Mouse (Mus musculus) CH12.LX (cell line): Measurements from ENCODE around the gene Lpcat1. TPM values are rescaled to one million over a fixed set of nuclear protein-coding genes. Genes with fewer than 3 reads are reported as not detected.

Experiments used
- DNase-seq: peaks from one replicate; pipeline ENCODE4 v3.0.0-alpha.2; 2013; ENCODE audit errors: extremely low read depth
- H3K27ac ChIP-seq: 2 replicates; pipeline ENCODE4 v1.5.1; 2012; ENCODE audit warnings: low read depth, mild to moderate bottlenecking, control low read depth, moderate library complexity; ENCODE audit not compliant: insufficient read depth
- H3K27me3 ChIP-seq: replicated peaks from 2 replicates; pipeline ENCODE3; 2012; ENCODE audit warnings: inconsistent platforms
- H3K36me3 ChIP-seq, 2 experiments: replicated peaks in 1 of 2; 2 replicates each; pipeline versions ENCODE3 to v1.6.1; 2012; ENCODE audit warnings: inconsistent platforms in 1 of 2, low read length in 1 of 2, mild to moderate bottlenecking in 1 of 2, mixed read lengths in 1 of 2, moderate library complexity in 1 of 2; ENCODE audit not compliant: control insufficient read depth in 1 of 2, insufficient read depth in 1 of 2
- H3K4me1 ChIP-seq, 2 experiments: 2 replicates each; pipeline ENCODE4 v1.6.1; 2012; ENCODE audit warnings: inconsistent platforms in 1 of 2, moderate library complexity in 1 of 2; ENCODE audit not compliant: insufficient read depth in 2 of 2, control insufficient read depth in 1 of 2
- H3K4me2 ChIP-seq: 2 replicates; pipeline ENCODE4 v1.6.1; 2012; ENCODE audit warnings: low read depth, mild to moderate bottlenecking, control low read depth; ENCODE audit not compliant: poor library complexity, insufficient read depth, severe bottlenecking
- H3K4me3 ChIP-seq, 3 experiments: fragments of 150-350 bp in 1 of 3; sonication (generic) in 1 of 3; replicated peaks in 1 of 3; 2 replicates each; pipeline versions ENCODE3 to v1.5.1; 2011 to 2012; ENCODE audit warnings: low read depth in 2 of 3, low read length in 2 of 3, mild to moderate bottlenecking in 2 of 3, moderate library complexity in 2 of 3, control low read depth in 1 of 3, improper control_type of control experiment in 1 of 3, inconsistent platforms in 1 of 3, mixed read lengths in 1 of 3; ENCODE audit not compliant: poor library complexity in 1 of 3
- H3K79me2 ChIP-seq: replicated peaks from 2 replicates; pipeline ENCODE4 v1.6.1; 2012; ENCODE audit warnings: mild to moderate bottlenecking, moderate library complexity; ENCODE audit not compliant: control insufficient read depth, poor library complexity, insufficient read depth, severe bottlenecking; ENCODE audit errors: extremely low read depth
- H3K9ac ChIP-seq: 2 replicates; pipeline ENCODE4 v1.6.1; 2012; ENCODE audit warnings: low read depth, mild to moderate bottlenecking, control low read depth, moderate library complexity; ENCODE audit not compliant: insufficient read depth
- H3K9me3 ChIP-seq: replicated peaks from 2 replicates; pipeline ENCODE3; 2012; ENCODE audit warnings: low read length, inconsistent platforms, mixed read lengths
- BHLHE40 ChIP-seq: IDR thresholded peaks from 2 replicates; pipeline ENCODE4 v1.6.1; 2011; ENCODE audit warnings: mild to moderate bottlenecking, low read depth, low read length, improper control_type of control experiment
- CTCF ChIP-seq, 2 experiments: IDR thresholded peaks in 1 of 2; conservative IDR thresholded peaks in 1 of 2; 2 replicates each; pipeline ENCODE4 v1.5.1; 2011 to 2012; ENCODE audit warnings: low read depth in 2 of 2, low read length in 2 of 2, improper control_type of control experiment in 1 of 2, inconsistent platforms in 1 of 2, mild to moderate bottlenecking in 1 of 2, moderate library complexity in 1 of 2
- ELF1 ChIP-seq: IDR thresholded peaks from 2 replicates; pipeline ENCODE4 v1.6.1; 2014; ENCODE audit warnings: low read depth, mild to moderate bottlenecking, inconsistent platforms, low read length, improper control_type of control experiment
- EP300 ChIP-seq: IDR thresholded peaks from 2 replicates; pipeline ENCODE4 v1.6.1; 2011; ENCODE audit warnings: low read length, improper control_type of control experiment
- ETS1 ChIP-seq: conservative IDR thresholded peaks from 2 replicates; pipeline ENCODE4 v1.6.1; 2012; ENCODE audit warnings: low read depth, mild to moderate bottlenecking, inconsistent platforms, low read length, improper control_type of control experiment, moderate library complexity
- GABPA ChIP-seq: IDR thresholded peaks from 2 replicates; pipeline ENCODE4 v1.6.1; 2012; ENCODE audit warnings: low read depth, low read length, improper control_type of control experiment, inconsistent platforms; ENCODE audit not compliant: insufficient replicate concordance
- MAZ ChIP-seq: IDR thresholded peaks from 2 replicates; pipeline ENCODE4 v1.6.1; 2012; ENCODE audit warnings: low read depth, mild to moderate bottlenecking, inconsistent platforms, low read length, improper control_type of control experiment, moderate library complexity
- POLR2A ChIP-seq: IDR thresholded peaks from 2 replicates; pipeline ENCODE4 v1.6.1; 2011; ENCODE audit warnings: low read depth, mild to moderate bottlenecking, improper control_type of control experiment, low read length
- RCOR1 ChIP-seq: conservative IDR thresholded peaks from 2 replicates; pipeline ENCODE4 v1.6.1; 2012; ENCODE audit warnings: low read depth, mild to moderate bottlenecking, inconsistent platforms, low read length, improper control_type of control experiment
- SIN3A ChIP-seq: IDR thresholded peaks from 2 replicates; pipeline ENCODE4 v1.6.1; 2012; ENCODE audit warnings: low read length, improper control_type of control experiment, inconsistent platforms
- ZKSCAN1 ChIP-seq: IDR thresholded peaks from 2 replicates; pipeline ENCODE4 v1.6.1; 2012; ENCODE audit warnings: low read depth, inconsistent platforms, low read length, improper control_type of control experiment, borderline replicate concordance
- ZNF384 ChIP-seq: IDR thresholded peaks from 2 replicates; pipeline ENCODE4 v1.6.1; 2012; ENCODE audit warnings: low read depth, low read length, improper control_type of control experiment, inconsistent platforms
- dilution Hi-C: fragments of 300-500 bp; cut with MboI; formaldehyde crosslinking; loops from 2 replicates; pipeline ENCODE4 v1.14.3; 2020; ENCODE audit warnings: low sequenced_read_pairs; ENCODE audit not compliant: extremely low pct_unique_long_range_greater_than_20kb, extremely low pct_ligation_motif_present
- in situ Hi-C: fragments of 300-500 bp; cut with MboI; formaldehyde crosslinking; loops from 3 replicates; pipeline ENCODE4 v1.14.3; 2019; ENCODE audit warnings: low sequenced_read_pairs, low pct_ligation_motif_present, low pct_unique_long_range_greater_than_20kb, mixed read lengths
- polyA plus RNA-seq: library from polyadenylated mRNA; unstranded; fragments of >175 nt; gene quantifications from 2 replicates; pipeline ENCODE4 v1.2.1, GENCODE M21; 2012; ENCODE audit warnings: low read depth; ENCODE audit not compliant: insufficient read length
- total RNA-seq, 2 experiments: library from RNA; depleted of rRNA; stranded (reverse); fragments of 300-350 nt in 1 of 2; fragments of >200 nt in 1 of 2; gene quantifications; 2 replicates each; pipeline ENCODE4 v1.2.3; 2012 to 2014

Gene Lpcat1
- total and polyA plus RNA-seq, 3 experiments = 22.6 to 36.9 (median 36.2) TPM

DNA sequence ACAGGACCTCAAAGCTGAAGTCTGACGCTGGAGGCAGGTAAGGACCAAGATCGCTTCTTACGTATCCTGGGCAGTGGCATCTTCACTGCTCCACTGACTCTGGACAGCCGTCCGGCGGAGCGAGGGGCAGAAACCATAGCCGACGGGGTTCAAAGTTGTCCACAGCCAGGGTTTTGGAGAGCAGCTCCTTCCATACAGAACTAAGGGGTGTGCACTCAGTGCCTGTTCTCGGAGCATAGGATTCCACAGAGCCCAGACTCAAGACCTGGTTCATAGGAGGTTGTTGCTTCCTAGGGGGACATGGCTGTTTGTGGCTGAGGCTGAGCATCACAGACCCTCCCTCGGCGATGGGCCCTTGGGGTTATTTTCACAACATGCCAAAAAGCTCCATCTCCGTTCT is 69.8 kb downstream of the Lpcat1 start:
- Histone ChIP-seq H3K27ac (no peak overlapping the region), H3K79me2 (no peaks in the 10 kb centered on the region)
- TF ChIP-seq MAZ (no peak), SIN3A (no peak)
- TF ChIP-seq, all 38 proteins: peak for 0
- Histone ChIP-seq H3K9ac (no peak overlapping the region), H3K27me3 (peaks cover 86% of the 10 kb centered on the region), H3K4me2 (peak overlapping the region; percentile 35), H3K4me1 (peaks cover 2 to 11% of the 10 kb centered on the region in 2 experiments; a peak in 2 of 4 replicates), H3K4me3 (no peak overlapping the region), H3K9me3 (no peaks in the 10 kb centered on the region), H3K36me3 (no peaks in the 10 kb centered on the region)
- in situ Hi-C loops = no loop called here
- dilution Hi-C loops = no loop called here
- DNase-seq = no peak

DNA sequence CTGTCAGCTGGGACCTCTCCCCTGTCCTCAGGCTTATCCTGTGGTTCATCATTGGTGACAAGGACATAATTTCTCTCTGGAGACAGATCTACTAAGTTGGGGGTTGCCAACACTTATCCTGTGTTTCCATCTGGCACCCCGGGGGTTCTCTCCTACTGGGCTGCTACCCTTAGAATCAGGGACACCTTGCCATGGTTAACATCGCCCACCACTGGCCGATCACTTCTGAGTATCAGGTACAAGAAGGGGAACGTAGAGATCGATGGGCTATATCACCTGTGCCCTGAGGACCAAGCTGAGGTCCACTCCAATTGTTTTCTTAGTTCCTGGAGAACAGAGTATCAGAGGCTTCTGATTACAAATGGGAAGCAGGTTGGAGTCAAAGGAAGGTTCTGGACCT is 97.2 kb downstream of the Lpcat1 start:
- no peak for TF ChIP-seq ZNF384
- no peak for TF ChIP-seq ETS1
- TF ChIP-seq BHLHE40 = no peak
- TF ChIP-seq ZKSCAN1 = no peak
- TF ChIP-seq POLR2A = no peak
- no peak for TF ChIP-seq SIN3A
- no peak for TF ChIP-seq RCOR1
- TF ChIP-seq EP300 = no peak
- TF ChIP-seq CTCF (conservative IDR thresholded peaks at IDR 0.05 in 1 of 2, IDR thresholded peaks at IDR 0.05 in 1 of 2; ENCODE audit: low read depth in 2 of 2, low read length in 2 of 2) = no peak
- TF ChIP-seq GABPA = no peak
- no peak for TF ChIP-seq ELF1
- Histone ChIP-seq H3K9me3 (no peaks in the 10 kb centered on the region), H3K4me3 (no peak overlapping the region), H3K36me3 (no peaks in the 10 kb centered on the region), H3K4me1 (no peaks in the 10 kb centered on the region), H3K27me3 (peaks cover 44% of the 10 kb centered on the region), H3K4me2 (no peak overlapping the region), H3K27ac (no peak overlapping the region), H3K9ac (no peak overlapping the region), H3K79me2 (no peaks in the 10 kb centered on the region)
- no peak for DNase-seq
- in situ Hi-C loops = no loop called here
- dilution Hi-C loops = no loop called here

Other genes with a start within 250 kb of the Lpcat1 start
- gene Irx4, start 206.7 kb upstream of the Lpcat1 start, total RNA-seq (2012; rRNA removed) = not detected in 2 replicates
- gene Irx4, start 206.7 kb upstream of the Lpcat1 start, total RNA-seq (2014; rRNA removed) = not detected in 2 replicates
- not detected in 2 replicates for gene Irx4, start 206.7 kb upstream of the Lpcat1 start, polyA plus RNA-seq
- 133 and 151 TPM in 2 replicates for gene Mrpl36, start 138.7 kb upstream of the Lpcat1 start, total RNA-seq (2012; rRNA removed)
- 206 and 220 TPM in 2 replicates for gene Mrpl36, start 138.7 kb upstream of the Lpcat1 start, total RNA-seq (2014; rRNA removed)
- 102 TPM in 2 replicates for gene Mrpl36, start 138.7 kb upstream of the Lpcat1 start, polyA plus RNA-seq
- gene Ndufs6, start 138.7 kb upstream of the Lpcat1 start, total RNA-seq (2012; rRNA removed) = 176 and 182 TPM in 2 replicates
- 165 and 172 TPM in 2 replicates for gene Ndufs6, start 138.7 kb upstream of the Lpcat1 start, total RNA-seq (2014; rRNA removed)
- gene Ndufs6, start 138.7 kb upstream of the Lpcat1 start, polyA plus RNA-seq = 190 and 200 TPM in 2 replicates
- not detected in 2 replicates for gene Slc6a3, start 69.5 kb downstream of the Lpcat1 start, total RNA-seq (2012; rRNA removed)
- gene Slc6a3, start 69.5 kb downstream of the Lpcat1 start, total RNA-seq (2014; rRNA removed) = not detected in 2 replicates
- gene Slc6a3, start 69.5 kb downstream of the Lpcat1 start, polyA plus RNA-seq = not detected in 2 replicates
- 112 and 137 TPM in 2 replicates for gene Clptm1l, start 136.8 kb downstream of the Lpcat1 start, total RNA-seq (2012; rRNA removed)
- gene Clptm1l, start 136.8 kb downstream of the Lpcat1 start, total RNA-seq (2014; rRNA removed) = 203 and 219 TPM in 2 replicates
- 121 and 143 TPM in 2 replicates for gene Clptm1l, start 136.8 kb downstream of the Lpcat1 start, polyA plus RNA-seq
- gene Tert, start 159.7 kb downstream of the Lpcat1 start, total RNA-seq (2012; rRNA removed) = 9.1 and 9.8 TPM in 2 replicates
- gene Tert, start 159.7 kb downstream of the Lpcat1 start, total RNA-seq (2014; rRNA removed) = 3.8 and 5.6 TPM in 2 replicates
- 5.8 and 9.3 TPM in 2 replicates for gene Tert, start 159.7 kb downstream of the Lpcat1 start, polyA plus RNA-seq
- gene Slc6a18, start 210.8 kb downstream of the Lpcat1 start, total RNA-seq (2012; rRNA removed) = not detected in 2 replicates
- gene Slc6a18, start 210.8 kb downstream of the Lpcat1 start, total RNA-seq (2014; rRNA removed) = not detected in 2 replicates
- gene Slc6a18, start 210.8 kb downstream of the Lpcat1 start, polyA plus RNA-seq = not detected in 2 replicates
- gene Slc6a19, start 237.7 kb downstream of the Lpcat1 start, total RNA-seq (2012; rRNA removed) = 0.13 TPM in 1 of 2 replicates, not detected in the other
- not detected in 2 replicates for gene Slc6a19, start 237.7 kb downstream of the Lpcat1 start, total RNA-seq (2014; rRNA removed)
- gene Slc6a19, start 237.7 kb downstream of the Lpcat1 start, polyA plus RNA-seq = 0.13 TPM in 1 of 2 replicates, not detected in the other